Mouse (Mus musculus) liver, postnatal 0 days (tissue): ENCODE results near the gene 9130019O22Rik.
"Not testable (repeated sequence)": the region's sequence is repeated elsewhere in the genome, so short reads cannot be mapped to it uniquely, and the experiment has no call there.

ENCODE experiments used
- CTCF ChIP-seq: sonication (generic); IDR thresholded peaks from 2 replicates; pipeline ENCODE4 v1.5.1; 2016; ENCODE audit warnings: antibody characterized with exemption, low read depth
- EP300 ChIP-seq: IDR thresholded peaks from 2 replicates; pipeline ENCODE4 v1.6.1; 2016; ENCODE audit warnings: antibody characterized with exemption, low read depth, mild to moderate bottlenecking

DNA sequence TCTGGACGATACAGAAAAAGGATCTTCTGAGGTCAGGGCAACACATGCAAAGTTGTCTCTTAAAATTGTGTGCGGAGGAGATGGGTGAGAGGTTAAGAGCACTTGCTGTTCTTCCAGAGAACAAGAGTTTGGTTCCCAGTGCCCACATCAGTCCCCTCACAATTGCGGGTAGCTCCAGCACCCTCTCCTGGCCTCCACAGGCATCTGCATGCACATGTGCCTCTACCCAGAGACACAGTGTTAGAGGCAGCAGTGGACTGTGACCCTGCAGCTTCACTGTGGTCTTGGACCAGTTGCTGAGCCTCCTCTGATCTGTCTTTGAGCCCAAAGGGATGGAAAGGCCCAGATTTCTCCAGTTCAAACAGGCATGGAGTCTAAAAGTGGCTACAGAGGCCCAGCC, 15.1 kb downstream of the 9130019O22Rik start:
- peak; percentile 42 for TF ChIP-seq CTCF
- TF ChIP-seq EP300: not testable (repeated sequence)
